Mouse (Mus musculus): ENCODE measurements around the gene Itga9.

Gene Itga9

DNA sequence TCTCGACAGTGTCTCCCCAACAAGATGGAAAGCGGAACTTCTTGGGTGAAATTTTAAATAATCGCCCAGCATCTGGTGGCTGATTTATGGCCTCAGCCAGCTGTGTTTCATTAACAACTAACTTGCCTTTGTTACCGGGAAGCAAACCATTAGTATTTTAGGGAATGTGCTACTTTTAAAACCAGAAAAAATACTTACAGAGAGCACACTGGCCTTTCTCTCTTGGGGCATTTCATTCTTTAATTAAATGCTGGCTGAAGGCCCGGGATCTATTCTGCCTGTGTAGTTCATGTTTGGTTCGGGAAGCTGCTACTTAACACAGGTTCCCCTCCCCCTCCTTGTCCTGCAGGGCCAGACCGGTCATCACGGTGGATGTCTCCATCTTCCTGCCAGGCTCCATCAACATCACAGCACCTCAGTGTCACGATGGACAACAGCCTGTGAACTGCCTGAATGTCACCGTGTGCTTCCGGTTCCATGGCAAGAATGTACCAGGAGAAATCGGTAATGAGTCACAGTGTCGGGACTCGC lies 82.5 kb downstream of the Itga9 start:
- no peak for DNase-seq

DNA sequence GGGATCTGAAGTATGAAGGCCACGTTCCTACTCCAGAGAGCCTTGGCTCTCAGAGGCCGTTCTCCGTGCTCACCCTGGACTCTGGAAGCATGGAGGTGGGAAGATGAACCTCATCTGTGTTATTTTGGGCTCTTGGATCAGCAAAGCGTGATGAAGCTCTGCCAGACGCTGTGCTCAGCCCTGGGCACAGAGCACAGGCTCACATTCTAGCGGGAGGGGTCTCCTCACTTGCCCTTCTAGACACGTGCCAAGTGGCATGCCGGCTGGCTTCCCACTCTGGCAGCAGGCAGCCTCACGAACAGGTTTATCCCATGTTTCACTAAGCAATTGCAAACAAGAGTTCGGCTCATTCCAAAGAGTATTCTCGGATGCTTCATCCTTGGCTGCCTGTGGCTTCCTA lies 86.8 kb downstream of the Itga9 start:
- peak; percentile 68 for DNase-seq

DNA sequence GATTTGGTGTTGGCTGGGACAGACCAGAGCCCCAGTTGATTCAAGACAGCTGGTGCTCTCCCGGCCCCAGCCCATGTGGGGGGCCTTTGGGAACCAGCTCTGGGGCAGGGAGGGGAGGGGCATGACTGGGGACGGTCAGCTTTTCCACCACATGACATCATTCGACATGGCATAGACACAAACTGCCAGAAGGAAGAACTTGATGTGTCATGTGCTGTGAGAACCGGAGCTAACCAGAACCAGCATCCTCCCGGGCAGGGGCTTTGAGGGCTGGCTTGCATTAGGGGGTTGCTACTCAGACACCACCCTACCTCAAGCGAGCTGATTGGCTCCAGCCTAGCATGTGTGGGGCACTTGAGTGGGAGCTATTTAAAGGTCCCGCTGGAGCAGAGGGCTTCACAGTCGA lies 87.9 kb downstream of the Itga9 start:
- DNase-seq = no peak

DNA sequence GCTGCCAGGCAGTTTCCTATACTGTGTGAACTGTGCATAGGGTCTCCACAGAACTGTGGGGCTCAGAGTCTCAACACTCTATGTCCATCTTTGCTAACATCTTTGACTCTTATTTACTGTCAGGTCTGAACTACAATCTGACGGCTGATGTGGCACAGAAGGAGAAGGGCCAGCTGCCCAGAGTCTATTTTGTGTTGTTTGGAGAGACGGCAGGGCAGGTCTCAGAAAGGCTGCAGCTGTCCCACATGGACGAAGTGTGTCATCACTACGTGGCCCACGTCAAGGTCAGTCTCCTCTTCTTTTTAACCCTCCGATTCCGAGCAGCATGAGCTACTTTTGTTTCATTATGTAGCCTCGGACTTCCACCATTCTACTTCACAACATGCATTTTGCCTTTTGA lies 91.7 kb downstream of the Itga9 start:
- no peak for DNase-seq

DNA sequence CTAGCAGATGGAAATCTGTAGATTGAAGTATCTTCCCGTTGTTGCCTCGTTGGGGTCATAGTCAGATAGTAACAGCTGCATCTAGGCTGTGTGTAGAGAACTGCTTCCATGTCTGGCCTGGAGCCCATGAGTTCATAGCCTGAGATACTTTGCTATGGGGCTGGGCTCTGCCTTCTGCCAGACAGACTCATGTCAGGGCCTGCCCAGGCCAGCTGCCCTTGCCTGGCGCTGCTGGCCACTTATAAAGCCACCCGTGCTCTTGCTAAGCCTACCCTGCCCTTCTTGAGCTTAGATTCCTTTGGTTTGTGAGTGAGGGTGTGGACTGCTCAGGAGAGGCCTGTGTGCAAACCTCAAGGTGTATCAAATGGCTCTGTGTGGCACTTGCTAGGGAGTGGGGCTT lies 93.2 kb downstream of the Itga9 start:
- no peak for DNase-seq

DNA sequence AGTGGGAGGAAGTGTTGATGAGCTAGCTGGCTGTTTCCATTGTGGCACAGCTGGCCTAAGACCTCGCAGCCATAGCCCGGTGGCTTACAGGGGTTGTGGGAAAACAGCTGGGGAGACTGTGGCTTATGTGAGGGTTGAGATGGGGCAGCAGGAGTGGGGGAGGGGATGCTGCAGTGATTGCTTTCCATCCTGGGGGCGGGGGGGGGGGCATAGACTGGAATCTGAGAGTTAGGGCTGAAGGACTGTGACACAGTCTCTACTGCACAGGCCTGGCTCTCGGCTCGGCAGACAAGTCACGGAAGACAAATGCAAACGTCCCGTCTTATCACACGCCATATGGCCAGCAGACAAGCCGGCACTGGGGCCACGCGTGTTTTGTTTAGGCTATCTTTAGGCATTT lies 94.4 kb downstream of the Itga9 start:
- no peak for DNase-seq

DNA sequence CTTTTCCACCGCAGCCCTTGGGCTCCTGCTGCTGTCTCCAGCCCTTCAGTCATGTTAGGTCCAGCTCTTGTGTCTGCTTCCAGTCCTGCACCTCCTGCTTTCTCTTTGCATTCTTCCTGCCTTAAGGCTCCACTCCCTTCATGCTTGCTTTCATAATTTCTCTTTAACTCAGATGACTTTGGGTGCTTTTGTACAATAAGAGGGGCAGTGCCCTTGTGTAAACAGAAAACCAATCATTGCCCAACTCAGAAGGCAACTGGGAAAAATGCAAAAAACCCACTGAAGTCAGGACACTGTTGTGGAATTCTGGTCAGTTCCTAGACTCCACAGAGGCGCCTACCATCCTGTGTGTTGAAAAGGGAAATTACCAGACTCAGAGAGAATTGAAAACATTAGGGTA lies 95.3 kb downstream of the Itga9 start:
- DNase-seq = no peak

DNA sequence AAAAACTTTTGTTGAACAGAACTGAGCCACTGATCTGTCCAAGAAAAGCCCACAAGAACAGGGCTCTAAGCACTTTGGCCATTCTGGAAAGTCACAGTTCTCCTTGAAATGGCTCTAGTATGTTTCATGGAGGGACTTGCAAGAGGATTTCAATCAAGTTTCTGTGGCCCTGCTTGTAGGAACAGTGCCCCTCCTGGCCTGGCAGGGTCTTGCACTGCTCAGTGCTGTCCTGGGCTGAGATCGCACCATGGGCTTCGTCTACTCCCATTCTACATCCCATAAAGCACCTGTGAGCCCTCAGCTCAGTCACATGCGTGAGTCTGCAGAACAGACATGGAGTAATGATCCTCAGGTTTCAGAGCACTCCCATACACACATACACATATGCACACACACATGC lies 96.7 kb downstream of the Itga9 start:
- no peak for DNase-seq

DNA sequence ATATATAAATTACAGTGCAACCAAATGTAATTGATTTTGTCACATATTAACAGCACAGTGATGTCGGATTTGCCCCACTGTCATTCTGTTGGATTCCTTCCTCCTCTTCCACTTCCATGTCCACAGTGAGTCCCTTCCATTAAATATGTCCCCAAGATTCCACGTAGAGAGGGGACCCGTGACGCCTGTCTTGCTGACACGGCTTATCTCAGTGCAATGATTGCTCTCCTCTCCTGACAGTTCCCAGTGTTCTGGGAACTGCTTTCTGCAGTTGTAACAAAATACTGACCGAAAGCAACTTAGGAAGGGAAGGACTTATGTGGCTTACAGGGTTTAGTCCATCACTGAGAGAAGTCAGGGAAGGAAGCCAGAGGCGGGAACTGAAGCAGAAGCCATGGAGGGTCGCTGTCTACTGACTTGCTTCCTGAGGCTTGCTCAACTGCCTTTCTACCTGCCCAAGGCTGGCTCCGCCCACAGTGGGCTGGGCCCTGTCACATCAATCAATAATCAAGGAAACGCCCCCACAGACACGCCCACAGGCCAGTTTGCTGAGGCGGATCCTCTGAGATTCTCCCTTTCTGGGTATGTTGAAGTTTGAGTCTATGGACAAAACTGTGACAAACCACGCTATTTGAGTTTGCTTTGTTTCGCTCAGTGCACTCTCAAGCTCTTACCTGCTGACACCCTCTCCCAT lies 99.0 kb downstream of the Itga9 start:
- DNase-seq = no peak

DNA sequence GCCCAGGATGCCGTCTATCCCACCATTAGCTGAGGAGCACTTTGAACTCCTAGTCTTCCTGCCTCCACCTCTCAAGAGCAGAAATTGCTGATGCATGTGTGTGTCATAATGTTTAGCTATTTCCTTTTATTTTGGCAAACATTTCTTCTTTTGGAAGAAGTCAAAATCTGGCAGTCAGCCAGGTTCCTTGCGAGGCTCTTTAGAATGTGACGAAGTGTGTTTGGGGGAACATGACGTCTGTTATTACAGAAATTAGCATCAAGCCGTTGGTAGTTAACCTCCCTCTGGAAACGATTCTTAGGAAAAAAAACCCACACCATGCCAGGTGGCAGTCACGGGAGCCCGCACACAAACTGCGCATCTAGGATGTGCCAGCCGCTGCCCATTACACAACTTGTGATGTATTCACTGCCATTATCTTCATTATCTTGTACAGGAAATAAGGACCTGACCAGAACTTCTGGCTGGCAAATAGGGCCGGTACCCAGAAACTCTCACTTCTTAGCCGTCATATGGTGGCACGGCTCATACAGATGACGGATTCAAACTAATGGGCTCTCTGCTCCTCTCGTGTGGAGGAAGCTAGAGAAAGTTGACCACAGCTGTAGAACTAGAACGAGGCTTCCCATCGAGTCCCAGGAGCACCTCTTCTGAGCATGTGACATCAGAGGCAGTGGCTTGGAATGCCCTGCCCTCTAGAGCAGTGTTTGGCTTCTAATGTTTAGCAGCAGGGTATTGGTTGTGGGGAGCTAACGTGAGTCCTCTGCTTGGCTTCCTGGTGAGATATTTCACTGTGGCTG lies 99.9 kb downstream of the Itga9 start:
- peak; percentile 34 for DNase-seq

DNA sequence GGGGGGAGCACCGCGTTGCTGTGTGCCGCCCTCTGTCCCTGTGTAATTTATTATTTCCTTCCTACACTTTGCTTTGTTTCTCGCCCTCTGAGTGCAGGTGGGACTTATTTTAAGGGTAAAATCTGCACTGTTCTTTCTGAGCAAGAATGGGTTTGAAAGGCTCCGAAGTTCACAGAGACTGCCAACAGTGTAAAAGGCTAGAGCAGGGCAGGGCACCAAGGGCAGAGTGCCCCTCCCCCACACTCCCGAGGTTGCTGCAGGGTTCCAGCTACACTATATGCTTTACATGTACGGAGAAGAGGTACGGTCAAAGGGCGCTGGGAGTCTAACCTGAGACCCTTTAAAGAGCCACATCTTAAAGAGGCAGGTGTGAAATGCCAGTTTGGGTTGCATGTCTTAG lies 104.1 kb downstream of the Itga9 start:
- DNase-seq = no peak

DNA sequence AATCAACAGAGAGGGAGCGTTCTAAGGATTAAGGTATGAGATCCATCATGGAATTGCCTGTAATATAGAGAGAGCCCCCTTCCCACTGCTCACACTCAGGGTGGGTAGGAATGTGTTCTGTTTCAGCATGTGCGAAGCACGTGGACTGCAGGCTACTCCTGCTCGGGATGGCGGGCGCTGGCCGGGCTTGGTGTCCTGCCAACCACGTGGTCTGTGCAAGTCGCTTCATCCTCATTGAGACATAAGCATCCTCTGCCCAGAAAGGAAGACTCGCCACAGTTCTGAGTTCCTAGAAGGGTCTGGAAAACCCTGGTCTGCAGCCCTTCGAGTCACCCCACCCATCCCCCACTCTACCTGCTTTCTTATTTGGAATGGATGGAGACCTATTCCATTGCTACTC lies 105.3 kb downstream of the Itga9 start:
- no peak for DNase-seq

DNA sequence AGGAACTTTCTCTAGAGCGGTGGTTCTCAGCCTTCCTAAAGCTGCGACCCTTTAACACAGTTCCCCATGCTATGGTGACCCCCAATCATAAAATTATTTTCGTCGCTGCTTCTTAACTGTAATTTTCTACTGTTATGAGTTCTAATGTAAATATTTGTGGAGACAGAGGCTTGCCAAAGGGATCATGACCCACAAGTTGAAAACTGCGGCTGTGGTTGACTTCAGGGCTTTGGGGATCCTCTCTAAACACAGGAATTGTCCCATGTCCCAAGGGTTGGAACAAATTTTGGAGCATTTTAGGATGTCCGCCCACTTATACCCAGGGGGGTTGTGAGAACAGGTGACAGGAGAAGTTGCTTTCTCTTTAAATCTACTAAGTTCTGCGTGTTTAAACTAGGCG lies 107.0 kb downstream of the Itga9 start:
- DNase-seq = no peak

DNA sequence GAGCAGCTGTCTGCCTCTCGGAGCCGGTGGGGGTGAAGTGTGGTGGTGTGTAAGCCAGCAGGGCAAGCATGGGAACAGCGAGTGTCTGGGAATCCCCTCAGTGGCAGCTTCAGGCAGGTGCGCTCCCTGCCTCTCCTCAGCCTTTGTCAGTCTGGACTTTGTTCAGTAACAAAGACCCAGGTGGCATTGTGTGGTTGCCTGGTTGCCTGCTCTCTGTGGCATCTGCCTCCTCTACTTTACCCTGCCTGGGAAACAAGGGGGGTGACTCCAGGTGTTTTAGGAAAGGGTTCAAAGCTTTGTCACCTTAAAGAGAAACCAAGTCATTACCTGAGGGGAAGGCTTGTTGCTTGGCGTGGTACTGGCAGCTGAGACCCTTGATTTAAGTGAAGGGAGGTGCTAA lies 108.0 kb downstream of the Itga9 start:
- no peak for DNase-seq

DNA sequence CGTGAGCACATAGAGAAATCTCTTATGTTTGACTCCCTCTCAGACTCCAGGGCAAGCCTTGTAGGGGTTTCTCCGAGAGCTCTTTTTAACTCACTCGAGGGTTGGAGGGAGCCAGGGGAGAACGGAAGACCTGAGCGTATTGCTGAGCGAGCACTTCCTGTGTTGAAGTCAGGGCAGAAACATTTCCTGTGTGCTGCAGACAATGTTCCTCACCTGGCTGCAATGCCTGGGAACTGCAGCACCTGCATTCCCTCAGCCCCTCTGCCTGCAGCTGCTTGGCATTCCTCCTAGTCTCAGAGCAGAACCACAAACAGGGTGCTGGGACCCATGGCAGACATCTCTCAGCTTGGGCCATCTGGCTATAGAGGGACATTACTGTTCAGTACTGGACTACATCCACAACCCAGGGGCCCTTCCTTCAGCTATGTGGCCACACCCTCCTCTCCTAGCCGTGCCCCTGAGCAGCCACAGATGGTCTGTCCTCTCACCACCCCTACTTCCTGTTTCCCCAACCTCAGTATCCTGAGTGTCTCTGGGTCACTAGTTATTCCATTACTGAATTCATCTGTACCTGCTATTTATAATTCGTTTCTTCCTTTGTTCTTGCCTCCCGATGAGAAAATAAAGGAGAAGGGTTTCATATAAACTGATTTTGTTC lies 109.6 kb downstream of the Itga9 start:
- DNase-seq = no peak

DNA sequence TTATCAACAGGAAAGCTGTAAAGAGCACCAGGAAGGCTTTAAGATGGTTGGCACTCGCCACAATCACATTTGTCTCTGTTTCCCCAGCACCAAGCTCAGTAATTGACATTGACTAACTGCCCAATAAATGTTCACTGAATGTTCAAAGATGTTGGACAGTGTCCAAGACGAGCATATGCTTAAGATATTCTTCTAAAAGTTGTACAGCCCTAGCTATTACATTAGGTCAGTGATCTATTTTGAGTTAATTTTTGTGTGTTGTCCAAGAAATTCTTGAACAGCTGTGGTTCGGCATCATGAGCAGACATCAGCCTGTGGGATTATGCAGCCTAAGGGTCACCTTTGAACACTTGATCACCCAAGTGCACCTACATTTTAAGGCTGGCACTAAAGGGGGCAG lies 110.9 kb downstream of the Itga9 start:
- DNase-seq = no peak

DNA sequence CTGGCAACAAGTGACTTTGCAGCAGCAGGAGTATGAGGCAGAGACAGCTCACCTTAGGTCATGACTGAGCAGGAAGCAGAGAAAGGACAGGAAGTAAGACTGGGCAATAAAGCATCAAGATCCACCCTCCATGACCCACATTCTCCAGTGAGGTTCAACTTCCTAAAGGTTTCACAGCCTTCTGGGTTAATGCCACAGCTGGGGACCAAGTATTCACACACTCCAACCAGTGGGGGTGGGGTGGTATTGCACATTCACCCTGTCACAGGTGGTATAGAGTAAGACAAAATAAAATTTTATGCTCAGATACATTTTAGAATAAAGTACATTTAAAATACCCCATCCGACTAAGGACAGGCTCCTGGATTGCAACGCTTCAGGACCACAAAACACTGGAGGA lies 112.0 kb downstream of the Itga9 start:
- no peak for DNase-seq

DNA sequence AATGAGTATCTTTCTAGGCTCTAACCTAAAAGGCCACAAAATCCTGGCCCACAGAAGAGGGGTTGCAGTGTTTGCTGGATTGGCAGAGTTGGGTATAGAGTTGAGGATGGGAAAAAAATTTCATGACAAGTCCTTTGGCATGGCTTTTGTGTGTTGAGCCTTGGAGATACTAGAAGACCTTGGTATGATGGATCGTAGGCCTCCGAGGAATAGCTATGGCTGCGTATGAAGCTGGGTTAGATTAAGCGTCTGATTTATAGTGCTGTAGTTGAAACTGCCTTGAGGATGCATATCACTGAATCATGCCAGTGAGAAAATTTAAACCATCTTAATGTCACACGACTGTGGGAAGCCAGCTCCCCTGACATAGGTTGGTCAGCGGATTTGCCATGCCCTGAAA lies 114.6 kb downstream of the Itga9 start:
- DNase-seq = no peak

DNA sequence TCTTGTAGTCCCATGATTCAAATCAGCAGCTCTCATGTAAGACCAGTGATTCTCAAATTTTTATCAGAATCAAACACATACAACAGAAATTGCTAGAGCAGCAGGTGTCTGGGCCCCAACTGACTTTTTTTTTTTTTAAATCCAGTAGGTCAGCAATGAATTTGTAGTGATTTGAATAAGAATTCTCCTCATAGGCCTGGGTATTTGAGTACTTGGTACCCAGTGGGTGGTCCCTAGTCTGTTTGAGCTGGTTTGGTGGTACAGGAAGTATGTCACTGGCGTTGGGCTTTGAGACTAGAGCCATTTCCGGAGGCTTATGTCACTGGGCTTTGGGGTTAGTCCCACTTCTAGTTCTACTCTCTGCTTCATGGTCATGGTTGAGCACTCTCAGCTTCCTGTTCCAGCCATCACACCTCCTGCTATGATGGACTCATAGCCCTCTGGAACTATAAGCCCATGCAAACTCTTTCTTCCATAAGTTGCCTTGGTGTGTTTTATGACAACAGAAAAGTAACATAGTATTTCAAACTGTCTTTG lies 116.4 kb downstream of the Itga9 start:
- no peak for DNase-seq

DNA sequence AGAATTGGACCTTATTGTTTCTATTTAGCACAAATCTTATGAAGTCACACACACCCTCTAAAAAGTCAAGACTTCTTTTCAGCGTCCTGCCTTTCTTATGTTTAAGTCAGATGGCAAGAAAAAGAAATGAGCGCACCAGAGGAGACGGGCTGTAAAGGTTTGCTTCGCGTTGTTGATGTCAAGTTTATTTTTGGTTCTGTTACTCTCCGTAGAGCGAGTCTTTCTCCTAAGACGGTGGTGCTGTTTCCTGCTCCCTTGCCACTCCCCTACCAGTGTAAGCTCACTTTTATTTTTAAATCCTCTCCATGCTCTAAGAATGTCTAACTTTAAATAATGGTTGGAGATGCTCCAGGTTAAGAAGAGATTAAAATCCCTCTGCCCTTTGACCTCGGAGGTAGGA lies 118.6 kb downstream of the Itga9 start:
- DNase-seq = no peak

DNA sequence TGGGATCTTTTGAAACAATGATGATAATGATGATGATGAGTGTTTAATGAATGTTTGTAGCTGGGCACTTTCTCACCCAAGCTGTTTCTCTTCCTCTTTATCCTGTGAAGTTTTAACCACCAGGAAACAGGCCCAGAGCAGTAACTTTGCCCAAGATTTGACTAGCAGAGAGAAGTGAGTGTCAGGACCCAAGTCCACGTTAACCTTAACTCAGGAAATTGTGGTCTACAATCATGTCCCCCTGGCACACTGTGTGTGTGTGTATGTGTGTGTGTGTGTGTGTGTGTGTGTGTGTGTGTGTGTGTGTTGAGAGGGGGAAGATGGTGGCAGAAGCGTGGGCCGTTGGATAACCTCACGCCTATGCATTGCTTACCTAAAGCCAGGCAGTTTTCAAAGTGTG lies 120.1 kb downstream of the Itga9 start:
- no peak for DNase-seq

DNA sequence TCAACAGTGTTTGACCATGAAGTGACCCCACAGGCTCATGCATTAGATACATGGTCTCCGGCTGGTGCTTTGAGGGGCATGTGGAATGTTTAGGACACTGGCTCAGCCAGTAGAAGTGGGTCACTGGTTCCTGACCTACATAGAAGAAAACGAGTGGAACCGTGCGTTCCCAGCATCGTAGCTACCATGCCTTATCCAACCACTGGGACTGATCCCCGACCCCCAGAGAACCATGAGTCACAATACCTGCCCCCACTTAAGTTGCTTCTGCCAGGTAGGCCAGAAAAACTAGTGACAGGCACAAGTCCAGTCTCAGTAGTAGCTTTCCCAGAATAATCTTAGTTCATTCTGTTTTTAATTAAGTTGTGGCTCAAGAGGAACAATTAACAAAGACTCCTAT lies 121.8 kb downstream of the Itga9 start:
- DNase-seq = no peak

DNA sequence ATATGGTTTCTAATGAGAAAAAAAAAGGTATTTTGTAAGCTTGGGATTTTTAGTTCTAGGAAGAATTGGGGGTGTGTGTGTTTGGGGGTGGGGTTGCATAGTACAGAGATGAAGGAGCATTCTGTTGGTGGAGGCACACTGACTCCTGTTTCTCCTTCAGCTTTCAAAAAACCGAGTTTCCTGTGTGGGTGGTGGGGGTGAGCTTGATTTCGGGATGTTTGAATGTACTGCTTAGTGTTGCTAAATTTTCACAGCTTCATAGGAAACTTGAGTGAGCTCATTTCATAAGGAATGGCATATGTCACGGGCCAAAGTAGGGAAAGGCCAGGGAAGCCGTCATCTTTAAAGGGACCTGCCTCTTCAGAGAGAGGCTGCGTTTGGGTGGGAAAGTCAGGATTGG lies 122.5 kb downstream of the Itga9 start:
- DNase-seq = no peak

DNA sequence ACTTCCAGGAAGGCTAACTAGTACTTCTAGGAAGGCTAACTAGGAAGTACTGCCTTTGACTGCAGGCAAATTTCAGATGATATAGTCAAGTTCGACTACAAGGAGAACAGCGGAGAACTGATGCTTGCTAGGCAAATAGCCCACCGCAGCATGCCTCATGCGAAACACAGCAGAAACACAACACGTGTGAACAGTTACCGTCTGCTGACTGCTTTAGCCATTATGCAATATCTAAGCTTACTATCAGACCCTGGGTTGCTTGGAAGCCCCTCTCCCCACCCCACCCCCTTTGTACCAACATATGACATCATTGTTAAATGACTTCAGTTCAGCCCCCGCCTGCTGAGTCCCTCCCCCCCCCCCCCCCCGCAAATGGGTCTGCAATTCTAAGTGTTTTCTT lies 123.7 kb downstream of the Itga9 start:
- DNase-seq = no peak

Data from layer of hippocampus, adult 9-11 months (tissue).